Mouse (Mus musculus) gonadal fat pad, adult 2 months (tissue): ENCODE data around the gene Gm28048. TPM values are rescaled to one million over a fixed set of nuclear protein-coding genes. Genes with fewer than 3 reads are reported as not detected.

Experiments used
- DNase-seq: peaks from one replicate; pipeline ENCODE4 v3.0.0-alpha.2; 2012; ENCODE audit warnings: low read depth
- polyA plus RNA-seq: library from polyadenylated mRNA; depleted of rRNA; stranded (reverse); fragments of >200 nt; gene quantifications from 2 replicates; pipeline ENCODE4 v1.2.3, GENCODE M21; 2012

Gm28048 gene
- polyA plus RNA-seq, 1 experiment: 0.49 TPM

GRCm38 (mm10) chr11:22891242-22891641 is 90.6 kb downstream of the Gm28048 start:
- DNase-seq: no peak

DNA sequence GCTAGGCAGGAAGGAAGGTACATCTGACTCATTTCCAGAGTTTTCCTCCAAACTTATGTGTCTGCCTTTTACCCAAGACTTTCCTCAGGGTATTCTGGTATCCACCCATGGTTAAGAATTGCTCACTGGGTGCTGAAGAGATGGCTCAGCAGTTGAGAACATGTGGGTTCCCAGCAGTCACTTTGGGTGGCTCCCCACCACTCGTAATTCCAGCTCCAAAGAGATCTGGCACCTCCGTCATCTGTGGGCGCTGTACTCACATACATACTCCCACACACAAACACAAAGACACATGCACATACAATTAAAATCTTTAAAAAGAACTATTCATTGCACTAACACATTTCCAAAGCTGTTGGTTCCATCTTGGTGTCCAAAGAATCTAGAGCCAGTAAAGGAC is 92.7 kb downstream of the Gm28048 start:
- no peak for DNase-seq

DNA sequence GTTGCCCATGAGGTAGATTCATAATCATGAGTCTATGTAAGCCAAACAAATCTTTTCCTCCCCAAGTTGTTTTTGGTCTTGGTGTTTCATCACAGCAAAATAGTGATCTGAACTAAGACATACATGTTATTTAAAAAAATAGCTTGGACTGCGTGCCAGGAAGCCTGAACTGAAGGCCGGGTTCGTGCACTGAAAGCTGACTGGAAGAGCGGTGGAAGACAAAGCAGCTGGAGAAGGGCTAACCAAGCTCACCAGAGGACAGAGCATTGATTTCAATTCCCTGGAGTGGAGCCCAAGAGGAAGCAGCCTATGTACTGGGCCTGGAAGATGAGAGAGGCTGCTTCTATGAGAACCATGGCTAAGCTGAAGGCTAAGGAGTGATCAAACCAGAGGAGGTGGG is 94.9 kb downstream of the Gm28048 start:
- no peak for DNase-seq

DNA sequence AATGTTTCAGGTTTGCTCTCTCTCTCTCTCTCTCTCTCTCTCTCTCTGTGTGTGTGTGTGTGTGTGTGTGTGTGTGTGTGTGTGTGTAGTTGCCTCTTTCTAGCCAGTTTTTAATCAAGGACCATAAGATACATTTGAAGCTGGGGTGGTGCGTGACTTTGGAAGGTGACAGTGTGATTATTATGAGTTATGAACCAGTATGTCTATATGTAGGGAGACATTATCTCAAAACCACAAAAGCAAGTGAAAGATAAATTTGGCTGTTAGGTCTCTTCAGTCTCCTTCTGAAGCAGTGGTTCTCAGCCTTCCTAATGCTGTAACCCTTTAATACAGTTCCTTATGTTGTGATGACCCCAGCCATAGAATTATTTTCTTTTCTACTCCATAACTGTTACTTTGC is 96.5 kb downstream of the Gm28048 start:
- DNase-seq: no peak

DNA sequence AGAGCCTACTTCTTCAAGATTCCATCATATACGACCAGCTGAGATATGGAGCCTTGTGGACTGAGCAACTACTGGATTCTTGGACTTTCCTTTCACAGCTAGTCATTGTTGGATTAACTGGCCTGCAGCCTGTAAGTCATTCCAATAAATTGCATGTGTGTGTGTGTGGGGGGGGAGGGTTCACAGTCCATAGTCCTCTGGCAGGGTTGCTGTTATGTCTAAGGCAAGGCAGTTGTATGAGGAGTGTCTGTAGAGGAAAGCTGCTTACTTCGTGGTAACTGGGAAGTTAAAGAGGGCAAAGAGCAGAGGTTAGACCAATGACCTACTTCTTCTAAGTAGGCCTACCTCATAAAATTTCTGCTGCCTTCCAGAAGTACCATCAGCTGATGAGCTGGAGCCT is 98.2 kb downstream of the Gm28048 start:
- no peak for DNase-seq

DNA sequence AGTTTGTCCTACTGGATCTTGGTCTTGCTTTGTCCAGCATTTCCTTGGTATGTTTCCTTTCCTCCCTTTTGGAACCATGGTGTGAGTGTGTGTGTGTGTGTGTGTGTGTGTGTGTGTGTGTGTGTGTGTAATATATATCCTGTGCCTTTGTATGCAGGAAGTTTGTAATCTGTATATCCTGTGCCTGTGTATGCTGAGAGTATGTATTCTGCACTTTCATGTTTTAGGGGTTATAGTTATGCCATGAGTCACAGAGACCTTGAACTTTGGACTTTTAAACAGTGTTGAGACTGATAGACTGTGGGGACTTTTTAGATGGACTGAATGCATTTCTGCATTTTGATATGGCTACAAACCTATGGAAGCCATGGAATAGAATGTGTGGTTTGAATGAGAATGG is 99.0 kb downstream of the Gm28048 start:
- no peak for DNase-seq

GRCm38 (mm10) chr11:22880383-22881172 is 101.3 kb downstream of the Gm28048 start:
- no peak for DNase-seq

GRCm38 (mm10) chr11:22879645-22880044 is 102.2 kb downstream of the Gm28048 start:
- DNase-seq: no peak

GRCm38 (mm10) chr11:22876680-22877330 is 105.1 kb downstream of the Gm28048 start:
- no peak for DNase-seq

DNA sequence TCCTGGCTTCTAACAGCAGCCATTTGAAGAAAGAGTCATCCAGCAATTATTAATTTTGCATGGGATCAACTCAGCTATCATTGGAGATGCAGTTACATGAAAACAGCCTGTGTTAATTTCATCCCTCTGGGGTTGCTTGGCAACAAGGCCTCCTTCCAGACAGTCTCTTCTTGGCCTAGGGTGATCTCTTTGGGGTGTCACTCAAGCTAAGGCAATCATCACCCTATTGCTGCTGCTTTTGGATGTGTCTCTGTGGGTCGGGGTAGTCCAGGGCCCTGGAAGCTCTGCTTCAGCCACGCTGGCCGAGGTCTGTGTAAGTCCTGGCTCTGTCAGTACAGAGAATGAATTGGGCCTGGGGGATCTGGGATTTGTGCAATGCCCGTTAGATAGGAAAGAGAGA is 106.6 kb downstream of the Gm28048 start:
- no peak for DNase-seq

GRCm38 (mm10) chr11:22874747-22875146 is 107.1 kb downstream of the Gm28048 start:
- no peak for DNase-seq

- no peak for DNase-seq
These were observed 108.5 kb downstream of the Gm28048 start for GRCm38 (mm10) chr11:22873383-22873782.

DNA sequence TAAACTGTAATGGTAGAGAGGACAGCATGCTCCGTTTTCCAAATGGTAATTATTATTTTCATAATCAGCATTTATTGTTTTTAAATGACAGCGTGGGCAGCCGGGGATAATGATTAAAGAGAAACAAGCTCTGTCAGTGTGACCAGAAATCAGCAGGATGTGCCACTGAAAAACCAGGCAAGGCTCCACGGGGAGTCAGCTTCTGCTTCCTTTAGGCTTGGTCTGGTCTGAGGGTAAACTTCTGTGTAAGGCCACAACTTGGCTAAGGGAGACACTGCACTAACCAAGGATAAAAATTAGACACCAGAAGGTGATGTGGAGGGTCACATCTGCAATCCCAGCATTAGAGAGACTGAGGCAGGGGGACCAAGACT is 109.6 kb downstream of the Gm28048 start:
- DNase-seq: no peak

DNA sequence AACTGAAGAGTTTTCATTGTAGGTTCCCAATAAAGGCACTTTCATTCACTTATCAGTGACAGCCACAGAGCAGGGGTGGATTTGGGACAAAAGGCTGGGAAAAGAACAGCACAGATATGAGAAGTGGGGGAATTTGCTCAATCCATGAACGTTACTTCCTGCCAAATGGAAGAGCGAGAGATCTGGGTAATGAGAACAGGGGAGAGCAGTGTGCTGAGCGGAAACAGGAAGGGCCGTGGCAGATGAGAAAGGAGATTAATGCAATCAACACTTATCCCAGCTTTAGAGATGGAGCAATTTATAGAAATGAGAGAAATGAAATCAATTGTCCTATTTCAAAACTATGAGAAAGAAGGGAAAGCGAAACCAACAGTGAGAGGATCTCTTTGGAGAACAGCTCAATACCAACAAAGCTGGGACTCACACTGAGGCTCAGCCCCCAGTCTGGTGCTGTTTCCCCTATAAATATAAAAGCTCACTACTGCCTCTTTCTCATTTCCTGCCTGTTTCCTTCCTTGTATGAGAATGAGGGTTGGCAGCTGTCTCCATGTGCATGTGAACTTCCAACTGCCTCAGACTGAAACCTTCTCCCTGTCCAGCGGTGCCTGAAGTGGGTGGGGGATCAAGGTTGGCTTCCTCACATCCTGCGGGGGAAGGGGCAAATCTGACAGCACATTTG is 110.1 kb downstream of the Gm28048 start:
- DNase-seq: no peak

GRCm38 (mm10) chr11:22868582-22868981 is 113.3 kb downstream of the Gm28048 start:
- no peak for DNase-seq

- DNase-seq: no peak
These were observed 114.2 kb downstream of the Gm28048 start for GRCm38 (mm10) chr11:22867691-22868090.

DNA sequence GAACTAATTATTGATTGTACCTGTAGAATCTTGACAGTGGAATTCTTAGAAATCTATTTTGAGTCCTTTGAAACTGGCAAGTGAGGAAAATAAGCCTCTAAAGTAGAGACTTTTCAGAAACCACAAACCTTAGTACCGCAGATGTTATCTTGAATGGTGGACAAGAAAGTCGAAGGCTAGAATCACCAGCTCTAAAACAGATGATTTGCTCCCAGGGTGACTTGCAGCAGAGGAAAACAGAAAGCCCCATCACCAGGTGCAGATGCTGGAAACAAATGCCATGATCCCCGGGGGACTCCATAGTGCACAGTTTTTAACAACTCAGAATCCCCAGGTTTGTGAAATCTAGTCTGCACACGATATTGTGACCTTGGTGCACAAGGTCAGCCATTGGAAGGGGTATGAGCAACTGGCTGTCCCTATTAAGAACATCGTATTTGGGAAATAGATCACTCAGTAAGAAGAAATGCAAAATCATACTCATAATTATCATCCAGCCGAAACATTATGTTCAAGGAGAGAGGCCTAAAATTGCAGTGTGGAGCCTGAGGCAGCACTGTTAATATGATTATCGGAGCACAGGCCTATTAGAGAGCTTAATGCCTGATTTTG is 116.1 kb downstream of the Gm28048 start:
- no peak for DNase-seq

DNA sequence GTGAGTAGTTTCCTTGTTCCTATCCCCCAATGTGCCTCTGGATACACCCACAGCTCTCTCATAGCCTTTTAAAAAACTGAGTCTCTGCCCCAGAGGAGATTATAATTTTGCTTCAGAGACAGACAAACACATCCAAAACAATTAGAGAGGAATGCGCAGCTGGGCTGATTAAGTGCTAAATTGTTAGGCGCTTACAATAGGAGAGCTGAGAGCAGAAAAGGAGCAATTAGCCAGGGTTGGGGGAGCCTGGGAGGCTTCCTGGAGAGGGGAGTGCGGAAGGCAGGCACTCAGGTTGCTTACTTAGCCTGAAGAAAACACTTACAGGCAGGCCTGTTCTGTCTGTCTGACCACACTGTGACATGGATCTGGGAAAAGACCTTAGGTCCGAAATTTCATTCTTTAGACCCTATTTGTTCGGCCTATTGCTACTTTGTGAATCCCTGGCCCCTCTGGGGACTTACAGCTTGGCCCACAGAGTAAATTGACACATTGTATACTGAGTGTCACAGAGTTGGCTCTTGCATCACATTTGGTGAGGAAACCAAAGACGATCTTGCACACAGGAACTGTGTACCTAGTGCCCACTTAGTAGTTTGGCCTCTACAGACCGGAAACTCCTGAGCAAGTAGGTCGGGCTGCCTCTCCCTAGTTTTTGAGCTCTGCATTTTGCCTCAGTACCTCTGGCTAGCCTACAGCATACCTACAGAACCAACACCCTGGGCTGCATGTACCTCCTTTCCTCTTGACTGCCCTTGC is 117.4 kb downstream of the Gm28048 start:
- DNase-seq: no peak

- no peak for DNase-seq
These were observed 118.3 kb downstream of the Gm28048 start for GRCm38 (mm10) chr11:22863581-22863980.

DNA sequence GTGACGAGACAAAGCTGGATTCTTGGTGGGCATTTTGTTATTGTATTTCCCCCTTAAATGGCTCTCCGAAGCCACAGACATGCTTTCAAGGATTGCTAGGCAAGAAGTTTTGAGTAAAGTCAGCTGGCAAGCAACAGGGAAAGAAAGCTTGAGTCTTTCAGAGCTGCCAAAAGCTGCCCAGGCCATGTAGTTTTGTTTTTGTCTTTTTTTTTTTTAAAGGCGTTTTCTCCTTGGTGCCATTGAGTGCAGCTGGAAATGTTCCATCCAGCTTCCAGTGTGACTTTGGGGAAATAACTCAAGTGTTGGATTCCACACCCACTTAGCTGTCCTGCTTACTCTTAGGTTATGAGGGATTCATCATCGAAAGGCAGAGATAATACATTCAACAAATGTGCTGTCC is 120.6 kb downstream of the Gm28048 start:
- no peak for DNase-seq

- DNase-seq: no peak
These were observed 121.3 kb downstream of the Gm28048 start, which contains the start of gene B3gnt2 for GRCm38 (mm10) chr11:22860335-22861227. Gene B3gnt2, minus strand, starts transcription at chr11:22860961.
